25 mouse cellular contexts compared by ENCODE assay signal in genomic region chr19:18590234-18590633, GRCm38 (mm10). TPM values are rescaled to one million over a fixed set of nuclear protein-coding genes. Genes with fewer than 3 reads are reported as not detected.
DNase-seq lines count a peak whose midpoint lies in the region; ATAC-seq and TF ChIP-seq lines count a peak whose summit lies in the region.
"Had no signal": no experiment of that assay in that cellular context is flagged by ENCODE, and none has a peak within 500 bp of the region (broad histone marks: within the 10 kb centered on the region; RNA-seq: fewer than 3 reads in every experiment).

No protein-coding gene starts in this region.

- no peak overlapping the region for H3K27ac ChIP-seq in kidney, embryonic 14.5 days (ENCODE audit: low read depth, low read length)
- peak overlapping the region; percentile 30; the same call in 1 of the 2 replicates for H3K27ac ChIP-seq in lung, embryonic 14.5 days (ENCODE audit: low read depth)
- H3K27ac ChIP-seq in midbrain, embryonic 13.5 days = no peak overlapping the region
- H3K27ac ChIP-seq in midbrain, embryonic 16.5 days (ENCODE audit: low read length) = no peak overlapping the region
- H3K27ac ChIP-seq in embryonic facial prominence, embryonic 14.5 days (replicated peaks; ENCODE audit: low read depth, low read length) = no peak overlapping the region
- H3K27ac ChIP-seq: forebrain, embryonic 15.5 days; heart, embryonic 13.5 days; hindbrain, postnatal 0 days; intestine, embryonic 15.5 days; limb, embryonic 12.5 days; liver, embryonic 12.5 days; neural tube, embryonic 15.5 days had no signal

- WGBS in kidney, embryonic 14.5 days = 35% methylated on average over 5 of the region's 5 CpGs
- 63% methylated on average over 5 of the region's 5 CpGs for WGBS in lung, embryonic 14.5 days
- 43% methylated on average over 5 of the region's 5 CpGs for WGBS in midbrain, embryonic 13.5 days
- 39% methylated on average over 5 of the region's 5 CpGs for WGBS in midbrain, embryonic 16.5 days
- WGBS in embryonic facial prominence, embryonic 14.5 days = 59% methylated on average over 5 of the region's 5 CpGs

- H3K4me1 ChIP-seq in kidney, embryonic 14.5 days (ENCODE audit: control insufficient read depth, insufficient read depth, low read length) = peaks cover 12% of the 10 kb centered on the region; the same call in 1 of the 2 replicates
- H3K4me1 ChIP-seq in lung, embryonic 14.5 days (ENCODE audit: insufficient read depth) = no peaks in the 10 kb centered on the region
- H3K4me1 ChIP-seq in midbrain, embryonic 13.5 days (replicated peaks) = peaks cover 22% of the 10 kb centered on the region
- peaks cover 12% of the 10 kb centered on the region for H3K4me1 ChIP-seq in midbrain, embryonic 16.5 days (ENCODE audit: control insufficient read depth, insufficient read depth, low read length)
- no peaks in the 10 kb centered on the region for H3K4me1 ChIP-seq in embryonic facial prominence, embryonic 14.5 days (ENCODE audit: control insufficient read depth, insufficient read depth, low read length)
- H3K4me1 ChIP-seq: forebrain, embryonic 15.5 days; intestine, embryonic 15.5 days had no signal

- H3K36me3 ChIP-seq in kidney, embryonic 14.5 days (ENCODE audit: control insufficient read depth, insufficient read depth, low read length) = peaks cover 4% of the 10 kb centered on the region; the same call in 1 of the 2 replicates
- H3K36me3 ChIP-seq in lung, embryonic 14.5 days (ENCODE audit: insufficient read depth) = 0 out of 2 replicates have a peak, but pooled peaks cover 3% of the 10 kb centered on the region
- H3K36me3 ChIP-seq in midbrain, embryonic 13.5 days = no peaks in the 10 kb centered on the region
- H3K36me3 ChIP-seq in midbrain, embryonic 16.5 days (ENCODE audit: control insufficient read depth, insufficient read depth, low read length) = no peaks in the 10 kb centered on the region
- peaks cover 4% of the 10 kb centered on the region; the same call in 1 of the 2 replicates for H3K36me3 ChIP-seq in embryonic facial prominence, embryonic 14.5 days (ENCODE audit: control insufficient read depth, insufficient read depth, low read length)
- H3K36me3 ChIP-seq: forebrain, embryonic 15.5 days; limb, embryonic 12.5 days; neural tube, embryonic 15.5 days had no signal

- no peak overlapping the region for H3K4me3 ChIP-seq in kidney, embryonic 14.5 days (ENCODE audit: low read length)
- no peak overlapping the region for H3K4me3 ChIP-seq in lung, embryonic 14.5 days (ENCODE audit: low read depth, low read length)
- no peak overlapping the region for H3K4me3 ChIP-seq in midbrain, embryonic 13.5 days (replicated peaks)
- H3K4me3 ChIP-seq in midbrain, embryonic 16.5 days (ENCODE audit: low read depth, low read length) = no peak overlapping the region
- H3K4me3 ChIP-seq in embryonic facial prominence, embryonic 14.5 days (ENCODE audit: low read depth, low read length) = no peak overlapping the region
- H3K4me3 ChIP-seq: forebrain, embryonic 15.5 days; heart, embryonic 13.5 days; intestine, embryonic 15.5 days; limb, embryonic 12.5 days; liver, embryonic 12.5 days; neural tube, embryonic 15.5 days had no signal

- no peak overlapping the region for H3K4me2 ChIP-seq in kidney, embryonic 14.5 days (replicated peaks; ENCODE audit: low read depth, low read length)
- no peak overlapping the region for H3K4me2 ChIP-seq in lung, embryonic 14.5 days
- no peak overlapping the region for H3K4me2 ChIP-seq in midbrain, embryonic 13.5 days (replicated peaks)
- no peak overlapping the region for H3K4me2 ChIP-seq in midbrain, embryonic 16.5 days (ENCODE audit: low read length)
- no peak overlapping the region for H3K4me2 ChIP-seq in embryonic facial prominence, embryonic 14.5 days (ENCODE audit: low read depth, low read length)
- H3K4me2 ChIP-seq: forebrain, embryonic 15.5 days; heart, embryonic 13.5 days; intestine, embryonic 15.5 days; limb, embryonic 12.5 days; liver, embryonic 12.5 days; neural tube, embryonic 15.5 days had no signal

- no peak for DNase-seq in kidney, adult 9 months
- DNase-seq in lung, embryonic 14.5 days = no peak
- no peak for DNase-seq in lung, postnatal 36 days
- no peak for DNase-seq in embryonic facial prominence, embryonic 14.5 days (ENCODE audit: low spot score)
- DNase-seq in layer of hippocampus, adult 9-10 months (ENCODE audit: low spot score) = no peak
- DNase-seq: adrenal gland, postnatal 14 days; cerebellum, adult 11-12 months; cerebellum, adult 9-11 months; embryo, embryonic 11 days; heart, postnatal 10 days; kidney, adult 2 months; liver, postnatal 0 days; retina, postnatal 1 day; right cerebral cortex, postnatal 14 days had no signal

- no peak overlapping the region for H3K9ac ChIP-seq in kidney, embryonic 14.5 days (ENCODE audit: low read depth, low read length)
- H3K9ac ChIP-seq in lung, embryonic 14.5 days = no peak overlapping the region
- H3K9ac ChIP-seq in midbrain, embryonic 13.5 days (replicated peaks) = no peak overlapping the region
- no peak overlapping the region for H3K9ac ChIP-seq in midbrain, embryonic 16.5 days (ENCODE audit: low read depth, low read length)
- H3K9ac ChIP-seq in embryonic facial prominence, embryonic 14.5 days (ENCODE audit: low read depth, low read length) = no peak overlapping the region
- H3K9ac ChIP-seq: forebrain, embryonic 15.5 days; heart, embryonic 13.5 days; intestine, embryonic 15.5 days; limb, embryonic 12.5 days; liver, embryonic 12.5 days; liver, postnatal 0 days; neural tube, embryonic 15.5 days had no signal

- H3K9me3 ChIP-seq in kidney, embryonic 14.5 days (ENCODE audit: control insufficient read depth, low read length) = no peaks in the 10 kb centered on the region
- no peaks in the 10 kb centered on the region for H3K9me3 ChIP-seq in lung, embryonic 14.5 days (ENCODE audit: low read depth, low read length)
- H3K9me3 ChIP-seq in midbrain, embryonic 13.5 days = no peaks in the 10 kb centered on the region
- no peaks in the 10 kb centered on the region for H3K9me3 ChIP-seq in midbrain, embryonic 16.5 days (replicated peaks; ENCODE audit: control insufficient read depth, low read length, poor library complexity, severe bottlenecking)
- H3K9me3 ChIP-seq in embryonic facial prominence, embryonic 14.5 days (ENCODE audit: control insufficient read depth, low read length) = no peaks in the 10 kb centered on the region
- H3K9me3 ChIP-seq: forebrain, embryonic 15.5 days; heart, embryonic 13.5 days; intestine, embryonic 15.5 days; limb, embryonic 12.5 days; liver, embryonic 12.5 days; neural tube, embryonic 15.5 days had no signal

- H3K27me3 ChIP-seq in kidney, embryonic 14.5 days (ENCODE audit: control insufficient read depth, insufficient read depth, low read length) = no peaks in the 10 kb centered on the region
- H3K27me3 ChIP-seq in lung, embryonic 14.5 days (ENCODE audit: insufficient read depth, low read length) = no peaks in the 10 kb centered on the region
- H3K27me3 ChIP-seq in midbrain, embryonic 13.5 days = no peaks in the 10 kb centered on the region
- no peaks in the 10 kb centered on the region for H3K27me3 ChIP-seq in midbrain, embryonic 16.5 days (ENCODE audit: control insufficient read depth, insufficient read depth, low read depth, low read length)
- H3K27me3 ChIP-seq in embryonic facial prominence, embryonic 14.5 days (replicated peaks; ENCODE audit: control insufficient read depth, insufficient read depth, low read length) = no peaks in the 10 kb centered on the region
- H3K27me3 ChIP-seq: forebrain, embryonic 15.5 days; heart, embryonic 13.5 days; intestine, embryonic 15.5 days; limb, embryonic 12.5 days; liver, embryonic 12.5 days; neural tube, embryonic 15.5 days had no signal

- TF ChIP-seq CTCF in lung, embryonic 14.5 days (IDR thresholded peaks at IDR 0.05; ENCODE audit: low read depth) = no peak

- peak; percentile 59; the same call in 1 of the 2 replicates for ATAC-seq in kidney, embryonic 14.5 days (ENCODE audit: low FRiP score, low TSS enrichment)
- no peak for ATAC-seq in lung, embryonic 14.5 days (ENCODE audit: insufficient read depth)
- ATAC-seq in midbrain, embryonic 13.5 days = 0 out of 2 replicates have a peak, but pooled peaks have one; percentile 21
- no peak for ATAC-seq in midbrain, embryonic 16.5 days
- ATAC-seq in embryonic facial prominence, embryonic 14.5 days (ENCODE audit: low read depth) = peak; percentile 78; the same call in 1 of the 2 replicates
- ATAC-seq: CD4-positive, CD25-positive, alpha-beta regulatory T cell, adult 4 months; forebrain, embryonic 15.5 days; hindbrain, postnatal 0 days; intestine, embryonic 15.5 days; liver, embryonic 12.5 days; liver, postnatal 0 days had no signal

RNA-seq across cellular contexts. Expression of gene Ostf1, which starts 41.4 kb away (rescaled TPM):
- polyA plus RNA-seq in kidney, embryonic 14.5 days (2014; fragmentation: Nextera tagmentation; extraction: Ambion mirVana) = 96.8 and 101 TPM in 2 replicates
- polyA plus RNA-seq in lung, embryonic 14.5 days (2014; fragmentation: Nextera tagmentation; extraction: Ambion mirVana) = 72.9 and 75.1 TPM in 2 replicates
- polyA plus RNA-seq in midbrain, embryonic 13.5 days (2015; fragmentation: Nextera tagmentation; extraction: Ambion mirVana) = 34.6 and 34.7 TPM in 2 replicates
- 32.1 and 32.2 TPM in 2 replicates for polyA plus RNA-seq in midbrain, embryonic 16.5 days (2015; fragmentation: Nextera tagmentation; extraction: Ambion mirVana)
- polyA plus RNA-seq in embryonic facial prominence, embryonic 14.5 days (2014; fragmentation: Nextera tagmentation; extraction: Ambion mirVana) = 105 and 116 TPM in 2 replicates

RNA-seq across cellular contexts. Expression of gene Nmrk1, which starts 41.5 kb away (rescaled TPM):
- 17.8 and 18.5 TPM in 2 replicates for polyA plus RNA-seq in kidney, embryonic 14.5 days (2014; fragmentation: Nextera tagmentation; extraction: Ambion mirVana)
- polyA plus RNA-seq in lung, embryonic 14.5 days (2014; fragmentation: Nextera tagmentation; extraction: Ambion mirVana) = 8.1 and 8.4 TPM in 2 replicates
- polyA plus RNA-seq in midbrain, embryonic 13.5 days (2015; fragmentation: Nextera tagmentation; extraction: Ambion mirVana) = 5.0 and 5.6 TPM in 2 replicates
- polyA plus RNA-seq in midbrain, embryonic 16.5 days (2015; fragmentation: Nextera tagmentation; extraction: Ambion mirVana) = 6.2 and 6.7 TPM in 2 replicates
- 8.6 and 9.8 TPM in 2 replicates for polyA plus RNA-seq in embryonic facial prominence, embryonic 14.5 days (2014; fragmentation: Nextera tagmentation; extraction: Ambion mirVana)

Comparison
In these comparisons a context has a peak if more than half of its experiments do, and no peak if none do; other contexts are left out.
1. ATAC-seq: peak in kidney, embryonic 14.5 days (single experiment), midbrain, embryonic 13.5 days (single experiment) and embryonic facial prominence, embryonic 14.5 days (single experiment); none in lung, embryonic 14.5 days (single experiment) and midbrain, embryonic 16.5 days (single experiment).